Mouse (Mus musculus) small intestine, adult 2 months (tissue): ENCODE measurements at regions not wholly inside any gene's neighbourhood (a gene's known extent, or its start where the extent isn't known, plus 50 kb on each side); places are given as distances from the start of the nearest gene placed in this dataset.

ENCODE experiments used
- H3K27ac ChIP-seq: fragments of 200-500 bp; 2 replicates; pipeline ENCODE4 v1.5.1; 2012; ENCODE audit warnings: low read depth, low read length, control low read depth, inconsistent platforms; ENCODE audit not compliant: insufficient read depth
- H3K27me3 ChIP-seq: fragments of 200-500 bp; 2 replicates; pipeline ENCODE4 v1.6.1; 2012; ENCODE audit warnings: mild to moderate bottlenecking, moderate library complexity, low read length, inconsistent platforms; ENCODE audit not compliant: control insufficient read depth, insufficient read depth
- H3K36me3 ChIP-seq: fragments of 200-500 bp; 2 replicates; pipeline ENCODE4 v1.6.1; 2012; ENCODE audit warnings: mild to moderate bottlenecking, low read length, control low read depth, inconsistent platforms; ENCODE audit not compliant: control insufficient read depth, insufficient read depth
- H3K4me1 ChIP-seq: fragments of 200-500 bp; 2 replicates; pipeline ENCODE4 v1.6.1; 2012; ENCODE audit warnings: low read length, inconsistent platforms, mixed read lengths; ENCODE audit not compliant: control insufficient read depth, insufficient read depth, insufficient read length
- H3K4me3 ChIP-seq: fragments of 200-500 bp; 2 replicates; pipeline ENCODE4 v1.5.1; 2012; ENCODE audit warnings: low read depth, mild to moderate bottlenecking, control low read depth, inconsistent platforms, low read length, moderate library complexity
- CTCF ChIP-seq: fragments of 200-500 bp; IDR thresholded peaks from 2 replicates; pipeline ENCODE4 v1.5.1; 2012; ENCODE audit warnings: low read depth, mild to moderate bottlenecking, control low read depth, inconsistent platforms, low read length, moderate library complexity, mixed read lengths; ENCODE audit not compliant: insufficient replicate concordance, insufficient read length; ENCODE audit errors: extremely low read depth
- POLR2A ChIP-seq: fragments of 200-500 bp; IDR thresholded peaks from 2 replicates; pipeline ENCODE4 v1.6.1; 2012; ENCODE audit warnings: low read depth, mild to moderate bottlenecking, control low read depth, inconsistent platforms, low read length, moderate library complexity
- WGBS: fragments of 180-500 bp; shearing (Covaris S2); methylation state at CpG from one replicate; pipeline ENCODE4 v1.1.7; 2018; 5-methylcytosine and 5-hydroxymethylcytosine counted together

- no peaks in the 10 kb centered on the region for H3K36me3 ChIP-seq
- H3K27me3 ChIP-seq = no peaks in the 10 kb centered on the region
- no peak overlapping the region for H3K4me3 ChIP-seq
- TF ChIP-seq POLR2A (no peak), CTCF (no peak)
- WGBS = 87% methylated on average over 10 of the region's 10 CpGs
- no peaks in the 10 kb centered on the region for H3K4me1 ChIP-seq
- H3K27ac ChIP-seq = no peak overlapping the region
Measured at GRCm38 (mm10) chr3:8751356-8751755, 858.5 kb downstream of the Zfp704 start.

GRCm38 (mm10) chr3:8750858-8751257 lies 859.0 kb downstream of the Zfp704 start:
- no peaks in the 10 kb centered on the region for H3K36me3 ChIP-seq
- H3K4me3 ChIP-seq = no peak overlapping the region
- 43% methylated on average over 4 of the region's 4 CpGs for WGBS
- TF ChIP-seq POLR2A = no peak
- TF ChIP-seq CTCF = no peak
- no peak overlapping the region for H3K27ac ChIP-seq
- H3K4me1 ChIP-seq = no peaks in the 10 kb centered on the region
- no peaks in the 10 kb centered on the region for H3K27me3 ChIP-seq

- Histone ChIP-seq H3K4me1 (no peaks in the 10 kb centered on the region), H3K36me3 (no peaks in the 10 kb centered on the region), H3K27me3 (no peaks in the 10 kb centered on the region), H3K4me3 (no peak overlapping the region), H3K27ac (no peak overlapping the region)
- TF ChIP-seq CTCF (no peak), POLR2A (no peak)
- 86% methylated on average over 11 of the region's 11 CpGs for WGBS
Measured at GRCm38 (mm10) chr3:8750162-8750561, 859.7 kb downstream of the Zfp704 start.

- H3K27ac ChIP-seq = no peak overlapping the region
- H3K36me3 ChIP-seq = no peaks in the 10 kb centered on the region
- WGBS = 64% methylated on average over 4 of the region's 4 CpGs
- TF ChIP-seq CTCF (no peak), POLR2A (no peak)
- H3K27me3 ChIP-seq = no peaks in the 10 kb centered on the region
- H3K4me3 ChIP-seq = no peak overlapping the region
- no peaks in the 10 kb centered on the region for H3K4me1 ChIP-seq
Measured at GRCm38 (mm10) chr3:8747201-8747600, 862.7 kb downstream of the Zfp704 start.

GRCm38 (mm10) chr3:8746677-8747076 lies 863.2 kb downstream of the Zfp704 start:
- WGBS = 94% methylated on average over 3 of the region's 3 CpGs

GRCm38 (mm10) chr3:8746037-8746436 lies 863.8 kb downstream of the Zfp704 start:
- 87% methylated on average over 1 of the region's 1 CpGs for WGBS
- Histone ChIP-seq H3K36me3 (no peaks in the 10 kb centered on the region), H3K4me1 (no peaks in the 10 kb centered on the region), H3K4me3 (no peak overlapping the region), H3K27me3 (no peaks in the 10 kb centered on the region), H3K27ac (no peak overlapping the region)
- TF ChIP-seq CTCF (no peak), POLR2A (no peak)

More at GRCm38 (mm10) chr3:8746677-8747076, 863.2 kb downstream of the Zfp704 start:
- Histone ChIP-seq H3K4me3 (no peak overlapping the region), H3K36me3 (no peaks in the 10 kb centered on the region), H3K4me1 (no peaks in the 10 kb centered on the region), H3K27me3 (no peaks in the 10 kb centered on the region), H3K27ac (no peak overlapping the region)
- no peak for TF ChIP-seq CTCF
- no peak for TF ChIP-seq POLR2A

- H3K27ac ChIP-seq = no peak overlapping the region
- no peaks in the 10 kb centered on the region for H3K36me3 ChIP-seq
- H3K27me3 ChIP-seq = no peaks in the 10 kb centered on the region
- H3K4me1 ChIP-seq = no peaks in the 10 kb centered on the region
- TF ChIP-seq CTCF = no peak
- 49% methylated on average over 6 of the region's 6 CpGs for WGBS
- no peak overlapping the region for H3K4me3 ChIP-seq
Measured at GRCm38 (mm10) chr3:8744857-8745256, 865.0 kb downstream of the Zfp704 start.

GRCm38 (mm10) chr3:8743650-8744049 lies 866.2 kb downstream of the Zfp704 start:
- H3K4me1 ChIP-seq = no peaks in the 10 kb centered on the region
- no peak overlapping the region for H3K4me3 ChIP-seq
- TF ChIP-seq POLR2A (no peak), CTCF (no peak)
- H3K36me3 ChIP-seq = no peaks in the 10 kb centered on the region
- no peak overlapping the region for H3K27ac ChIP-seq
- no peaks in the 10 kb centered on the region for H3K27me3 ChIP-seq
- 82% methylated on average over 7 of the region's 7 CpGs for WGBS
